Mouse (Mus musculus): ENCODE measurements at regions not wholly inside any gene's neighbourhood (a gene's known extent, or its start where the extent isn't known, plus 50 kb on each side); places are given as distances from the start of the nearest gene placed in this dataset.

GRCm38 (mm10) chr6:20775872-20776271 lies 439.4 kb upstream of the Kcnd2 start:
- DNase-seq (ENCODE audit: extremely low spot score in 1 of 2, low spot score in 2 of 2) = no peak
- intact Hi-C loops (cut with DNase I) = no loop called here

All from left cerebral cortex, postnatal 10 days (tissue).